Mouse (Mus musculus): ENCODE measurements around the gene Trim44. TPM values are rescaled to one million over a fixed set of nuclear protein-coding genes. Genes with fewer than 3 reads are reported as not detected.
A peak's percentile ranks its signal among the peaks of the same experiment; 100 is the strongest.

Gene Trim44
- total RNA-seq, 2 experiments from 2014 or later: 182 to 183 TPM

- intact Hi-C loops (cut with DNase I): no loop called here
- no peak for TF ChIP-seq CTCF (IDR thresholded peaks at IDR 0.05)
- DNase-seq (ENCODE audit: extremely low spot score in 1 of 2, low spot score in 2 of 2): no peak
- Histone ChIP-seq H3K4me3 (no peak overlapping the region), H3K27ac (no peak overlapping the region)
These were observed 28.7 kb downstream of the Trim44 start for GRCm38 (mm10) chr2:102378928-102379327.

GRCm38 (mm10) chr2:102378381-102378780 is 29.2 kb downstream of the Trim44 start:
- no peak for DNase-seq (ENCODE audit: extremely low spot score in 1 of 2, low spot score in 2 of 2)

GRCm38 (mm10) chr2:102377370-102377769 is 30.3 kb downstream of the Trim44 start:
- intact Hi-C loops (cut with DNase I): no loop called here
- Histone ChIP-seq H3K27ac (no peak overlapping the region), H3K4me3 (no peak overlapping the region)
- no peak for DNase-seq (ENCODE audit: extremely low spot score in 1 of 2, low spot score in 2 of 2)
- no peak for TF ChIP-seq CTCF (IDR thresholded peaks at IDR 0.05)

More at GRCm38 (mm10) chr2:102378381-102378780, 29.2 kb downstream of the Trim44 start:
- intact Hi-C loops (cut with DNase I): no loop called here
- TF ChIP-seq CTCF (IDR thresholded peaks at IDR 0.05): no peak
- Histone ChIP-seq H3K4me3 (no peak overlapping the region), H3K27ac (no peak overlapping the region)

- TF ChIP-seq CTCF (IDR thresholded peaks at IDR 0.05): no peak
- DNase-seq (ENCODE audit: extremely low spot score in 1 of 2, low spot score in 2 of 2): no peak
- no peak overlapping the region for H3K27ac ChIP-seq
- H3K4me3 ChIP-seq: no peak overlapping the region
- intact Hi-C loops (cut with DNase I): no loop called here
These were observed 34.1 kb downstream of the Trim44 start for GRCm38 (mm10) chr2:102373406-102374105.

GRCm38 (mm10) chr2:102372690-102373089 is 34.9 kb downstream of the Trim44 start:
- intact Hi-C loops (cut with DNase I): no loop called here
- DNase-seq (ENCODE audit: extremely low spot score in 1 of 2, low spot score in 2 of 2): no peak
- no peak for TF ChIP-seq CTCF (IDR thresholded peaks at IDR 0.05)
- H3K27ac ChIP-seq: no peak overlapping the region
- H3K4me3 ChIP-seq: no peak overlapping the region

GRCm38 (mm10) chr2:102371332-102371731 is 36.3 kb downstream of the Trim44 start:
- Histone ChIP-seq H3K4me3 (no peak overlapping the region), H3K27ac (no peak overlapping the region)
- DNase-seq (ENCODE audit: extremely low spot score in 1 of 2, low spot score in 2 of 2): no peak
- TF ChIP-seq CTCF (IDR thresholded peaks at IDR 0.05): no peak
- intact Hi-C loops (cut with DNase I): no loop called here

- DNase-seq (ENCODE audit: extremely low spot score in 1 of 2, low spot score in 2 of 2): no peak
- intact Hi-C loops (cut with DNase I): no loop called here
- Histone ChIP-seq H3K4me3 (no peak overlapping the region), H3K27ac (peak overlapping the region; percentile 36; the same call in 1 of the 2 replicates)
- no peak for TF ChIP-seq CTCF (IDR thresholded peaks at IDR 0.05)
These were observed 41.6 kb downstream of the Trim44 start for GRCm38 (mm10) chr2:102365983-102366545.

- Histone ChIP-seq H3K4me3 (no peak overlapping the region), H3K27ac (no peak overlapping the region)
- TF ChIP-seq CTCF (IDR thresholded peaks at IDR 0.05): no peak
- intact Hi-C loops (cut with DNase I): no loop called here
- no peak for DNase-seq (ENCODE audit: extremely low spot score in 1 of 2, low spot score in 2 of 2)
These were observed 42.9 kb downstream of the Trim44 start for GRCm38 (mm10) chr2:102364565-102365200.

GRCm38 (mm10) chr2:102362896-102363530 is 44.6 kb downstream of the Trim44 start:
- intact Hi-C loops (cut with DNase I): no loop called here
- H3K27ac ChIP-seq: no peak overlapping the region
- no peak for TF ChIP-seq CTCF (IDR thresholded peaks at IDR 0.05)

GRCm38 (mm10) chr2:102362266-102362665 is 45.4 kb downstream of the Trim44 start:
- intact Hi-C loops (cut with DNase I): no loop called here
- no peak for TF ChIP-seq CTCF (IDR thresholded peaks at IDR 0.05)

More at GRCm38 (mm10) chr2:102362896-102363530, 44.6 kb downstream of the Trim44 start:
- no peak overlapping the region for H3K4me3 ChIP-seq
- no peak for DNase-seq (ENCODE audit: extremely low spot score in 1 of 2, low spot score in 2 of 2)

GRCm38 (mm10) chr2:102356879-102357695 is 50.5 kb downstream of the Trim44 start:
- TF ChIP-seq CTCF (IDR thresholded peaks at IDR 0.05): no peak
- no peak overlapping the region for H3K4me3 ChIP-seq
- intact Hi-C loops (cut with DNase I): loop anchor here (10.0 kb wide), 1 partner anchor 1298 kb away; no protein-coding TSS in a partner anchor
- no peak for DNase-seq (ENCODE audit: extremely low spot score in 1 of 2, low spot score in 2 of 2)
- H3K27ac ChIP-seq: no peak overlapping the region

More at GRCm38 (mm10) chr2:102362266-102362665, 45.4 kb downstream of the Trim44 start:
- Histone ChIP-seq H3K27ac (no peak overlapping the region), H3K4me3 (no peak overlapping the region)
- DNase-seq (ENCODE audit: extremely low spot score in 1 of 2, low spot score in 2 of 2): no peak
